Mouse (Mus musculus): ENCODE measurements around the gene Nuak2. TPM values are rescaled to one million over a fixed set of nuclear protein-coding genes. Genes with fewer than 3 reads are reported as not detected.
"Not testable (repeated sequence)": the region's sequence is repeated elsewhere in the genome, so short reads cannot be mapped to it uniquely, and the experiment has no call there.

Nuak2 gene
- polyA plus RNA-seq, 1 experiment = 55.4 TPM

DNA sequence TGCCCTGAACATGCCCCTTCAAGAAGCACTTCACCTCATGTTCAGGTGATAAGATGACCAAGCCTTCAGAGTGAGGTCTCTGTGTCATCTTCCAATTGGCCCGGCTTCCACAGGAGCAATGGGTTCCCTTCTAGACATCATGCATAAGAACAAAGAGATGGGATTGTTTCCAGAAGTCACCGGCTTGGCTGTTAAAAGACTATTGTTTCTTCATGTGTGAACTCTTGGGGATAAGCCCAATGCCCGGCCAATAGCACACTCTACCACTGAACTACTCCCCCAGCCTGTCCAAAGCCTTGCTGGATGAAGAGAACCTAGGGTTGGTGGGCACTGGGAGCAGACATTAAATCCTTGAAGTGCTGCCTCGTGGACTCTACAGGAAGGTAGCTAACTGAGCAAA is 29.6 kb downstream of the Nuak2 start:
- WGBS = 90% methylated on average over 4 of the region's 4 CpGs
- DNase-seq (ENCODE audit: low read depth, low spot score) = no peak

DNA sequence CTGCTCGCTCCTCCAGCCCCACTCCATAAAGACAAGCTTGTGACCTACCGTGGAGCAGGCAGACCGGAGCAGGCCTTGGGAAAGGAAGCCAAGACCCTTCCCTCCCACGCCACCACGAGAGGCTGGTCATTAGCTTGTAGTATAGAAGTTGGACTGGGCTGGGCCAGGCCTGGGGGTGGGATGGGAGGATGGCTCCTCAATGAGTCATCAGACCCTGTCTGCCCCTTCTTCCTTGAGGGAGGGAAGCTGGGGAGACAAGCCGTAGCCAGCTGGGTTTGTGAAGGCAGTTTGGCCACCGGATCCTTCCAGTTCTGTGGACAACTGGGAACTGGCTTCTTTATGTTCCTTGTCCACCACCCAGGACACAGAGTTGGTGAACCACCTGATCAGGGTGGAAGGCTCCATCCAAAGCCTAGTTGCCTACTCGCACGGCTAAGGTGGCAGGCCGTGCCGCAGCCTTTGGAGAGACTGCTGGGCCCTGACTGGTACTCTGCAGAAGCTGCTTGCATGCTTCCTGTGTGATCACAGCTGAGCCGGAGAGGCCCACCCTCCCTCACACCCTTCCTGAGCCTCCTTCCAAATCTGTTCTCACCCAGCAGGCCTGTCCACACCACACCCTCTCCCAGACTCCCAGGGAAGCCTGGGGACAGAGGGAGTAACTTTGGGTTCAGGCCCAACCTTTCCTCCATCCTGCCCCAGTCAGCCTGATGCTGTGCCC is 30.4 kb downstream of the Nuak2 start:
- no peak for DNase-seq (ENCODE audit: low read depth, low spot score)
- 69% methylated on average over 12 of the region's 12 CpGs for WGBS

DNA sequence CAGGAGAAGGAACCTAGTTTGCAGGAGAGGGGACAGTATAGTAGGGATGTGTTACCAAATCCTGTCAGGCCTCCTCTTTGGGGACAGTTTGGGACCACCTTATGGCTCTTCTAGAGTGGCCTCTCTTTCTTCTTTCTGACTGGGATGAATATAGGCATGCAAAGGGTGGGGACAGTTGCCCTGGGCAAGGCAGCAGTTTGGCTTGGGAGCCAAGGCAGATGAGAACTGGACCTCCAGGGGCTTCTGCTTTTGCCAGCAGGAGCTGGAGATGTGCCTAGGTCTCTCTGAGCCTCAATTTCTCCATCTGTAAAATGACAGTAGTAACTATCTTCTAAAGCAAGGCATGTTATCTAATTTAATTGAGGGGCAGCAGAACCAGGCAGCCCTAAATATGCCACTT is 31.0 kb downstream of the Nuak2 start:
- no peak for DNase-seq (ENCODE audit: low read depth, low spot score)

DNA sequence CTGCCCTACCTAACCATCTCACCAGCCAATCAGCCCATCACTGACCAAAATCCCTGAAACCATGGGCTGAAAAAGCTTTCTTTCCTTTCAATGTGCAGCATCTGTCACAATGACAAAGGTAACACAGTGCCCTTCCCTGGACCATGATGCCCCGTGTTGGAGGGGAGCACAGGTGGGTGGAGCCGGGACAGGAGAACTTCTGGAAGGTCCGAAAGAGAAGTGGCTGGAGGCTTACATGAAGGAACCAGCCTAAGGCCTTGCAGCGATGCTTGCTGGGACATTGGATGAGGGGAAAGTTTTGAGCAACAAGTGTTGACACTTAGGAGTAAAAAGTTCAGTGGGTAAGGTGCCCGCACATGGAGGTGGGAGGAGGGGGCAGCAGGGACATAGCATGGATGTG is 32.5 kb downstream of the Nuak2 start:
- DNase-seq (ENCODE audit: low read depth, low spot score) = no peak
- WGBS = 82% methylated on average over 5 of the region's 5 CpGs

DNA sequence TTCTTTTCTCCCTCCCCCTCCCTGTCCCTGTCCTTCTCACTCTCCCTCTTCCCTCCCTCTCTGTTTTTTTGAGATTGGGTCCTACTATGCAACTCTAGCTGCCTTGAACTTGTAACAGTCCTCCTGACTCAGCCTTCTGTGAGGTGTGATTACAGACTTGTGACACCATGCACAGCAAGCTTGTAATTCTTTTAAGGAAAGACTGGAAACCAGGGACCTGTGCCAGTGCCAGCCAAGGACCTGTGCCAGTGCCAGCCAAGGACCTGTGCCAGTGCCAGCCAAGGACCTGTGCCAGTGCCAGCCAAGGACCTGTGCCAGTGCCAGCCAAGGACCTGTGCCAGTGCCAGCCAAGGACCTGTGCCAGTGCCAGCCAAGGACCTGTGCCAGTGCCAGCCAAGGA is 33.1 kb downstream of the Nuak2 start:
- not testable (repeated sequence) for DNase-seq (ENCODE audit: low read depth, low spot score)

DNA sequence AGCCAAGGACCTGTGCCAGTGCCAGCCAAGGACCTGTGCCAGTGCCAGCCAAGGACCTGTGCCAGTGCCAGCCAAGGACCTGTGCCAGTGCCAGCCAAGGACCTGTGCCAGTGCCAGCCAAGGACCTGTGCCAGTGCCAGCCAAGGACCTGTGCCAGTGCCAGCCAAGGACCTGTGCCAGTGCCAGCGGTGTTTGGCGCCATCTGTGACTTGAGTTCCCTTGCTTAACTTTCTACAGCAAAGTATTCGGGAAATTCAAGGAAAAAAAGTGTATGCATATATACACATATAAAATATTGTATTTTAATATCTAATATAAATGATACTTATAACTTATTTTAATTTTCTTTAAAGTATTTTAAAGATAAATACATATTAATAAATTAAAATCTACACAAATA is 33.7 kb downstream of the Nuak2 start:
- WGBS = 84% methylated on average over 3 of the region's 3 CpGs
- not testable (repeated sequence) for DNase-seq (ENCODE audit: low read depth, low spot score)

DNA sequence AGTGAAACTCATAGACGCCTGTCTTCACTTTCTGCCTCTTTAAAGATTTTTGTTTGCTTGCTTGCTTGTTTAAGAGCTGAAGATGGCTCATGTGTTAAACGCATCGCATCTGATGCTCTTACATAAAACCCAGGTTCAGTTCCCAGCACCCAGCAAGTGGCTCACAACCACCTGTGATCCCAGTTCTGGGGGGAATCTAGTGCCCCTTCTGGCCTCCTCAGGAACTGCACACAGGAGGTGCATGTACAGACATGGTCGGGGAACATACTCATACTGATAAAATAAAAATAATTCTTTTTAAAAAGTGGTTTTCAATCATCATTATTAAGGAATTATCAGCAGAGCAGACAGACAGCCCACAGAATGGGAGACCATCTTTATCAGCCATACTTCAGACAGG is 35.1 kb downstream of the Nuak2 start:
- no peak for DNase-seq (ENCODE audit: low read depth, low spot score)
- 97% methylated on average over 4 of the region's 4 CpGs for WGBS

DNA sequence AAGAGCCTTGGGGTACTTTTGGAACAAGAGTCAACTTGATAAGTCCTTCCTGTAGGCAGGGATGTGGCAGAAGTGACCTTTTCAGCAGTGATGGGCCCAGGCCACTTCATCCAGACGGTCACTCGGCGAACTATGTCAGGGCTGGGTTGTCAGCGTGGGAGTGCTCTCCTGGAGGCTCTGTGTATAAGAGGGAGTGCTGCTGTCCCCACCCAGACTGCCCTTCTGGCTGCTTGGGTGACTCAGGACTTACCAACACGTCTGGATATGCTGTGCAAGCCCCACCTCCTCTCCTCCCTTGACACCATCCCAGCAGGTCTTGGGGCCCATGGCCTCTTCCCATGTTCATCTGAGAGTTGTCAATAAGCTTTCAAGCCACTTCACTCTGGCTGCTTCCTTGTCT is 37.5 kb downstream of the Nuak2 start:
- 35% methylated on average over 5 of the region's 5 CpGs for WGBS
- no peak for DNase-seq (ENCODE audit: low read depth, low spot score)

DNA sequence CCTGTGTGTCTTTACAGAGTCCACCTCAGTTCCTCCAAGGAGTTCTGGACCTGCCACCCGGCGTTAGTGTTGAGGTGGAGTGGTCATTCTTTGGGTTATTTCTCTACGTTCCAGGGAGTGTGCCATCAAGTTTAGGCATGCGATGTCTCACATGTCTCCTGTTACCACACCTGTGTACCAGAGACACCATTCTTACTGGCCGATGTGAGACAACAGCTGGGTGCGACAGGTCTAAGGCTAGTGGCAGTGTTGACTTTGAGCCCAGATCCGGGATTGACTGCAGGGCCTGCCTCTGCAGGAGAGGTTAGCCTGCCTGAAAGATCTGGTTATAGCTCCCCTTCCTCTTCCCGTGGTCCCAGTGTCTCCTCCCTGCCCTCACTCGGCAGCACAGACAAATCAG is 38.3 kb downstream of the Nuak2 start:
- 73% methylated on average over 9 of the region's 9 CpGs for WGBS
- no peak for DNase-seq (ENCODE audit: low read depth, low spot score)

DNA sequence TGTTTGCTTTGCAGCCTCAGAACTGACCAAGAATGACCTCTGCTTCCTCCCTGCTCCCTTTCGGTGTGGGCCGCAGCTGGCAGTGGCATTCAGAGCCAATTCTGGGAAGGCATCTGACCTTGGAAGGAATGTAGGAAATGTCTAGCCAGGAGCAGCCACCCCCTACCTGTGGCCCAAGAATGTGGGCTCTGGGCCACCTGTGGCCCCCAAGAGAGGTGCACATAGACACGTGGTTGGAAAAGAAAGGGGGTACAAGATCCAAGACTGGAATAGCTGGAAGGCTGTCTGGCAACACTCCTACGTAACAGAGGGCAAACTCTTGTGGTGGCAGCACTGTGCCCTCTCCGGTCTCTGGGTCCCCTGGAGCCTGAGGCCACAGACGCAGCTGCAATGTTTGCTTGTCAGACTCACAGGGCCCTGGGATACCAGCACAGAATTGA is 39.3 kb downstream of the Nuak2 start:
- WGBS = 84% methylated on average over 6 of the region's 6 CpGs
- DNase-seq (ENCODE audit: low read depth, low spot score) = no peak

DNA sequence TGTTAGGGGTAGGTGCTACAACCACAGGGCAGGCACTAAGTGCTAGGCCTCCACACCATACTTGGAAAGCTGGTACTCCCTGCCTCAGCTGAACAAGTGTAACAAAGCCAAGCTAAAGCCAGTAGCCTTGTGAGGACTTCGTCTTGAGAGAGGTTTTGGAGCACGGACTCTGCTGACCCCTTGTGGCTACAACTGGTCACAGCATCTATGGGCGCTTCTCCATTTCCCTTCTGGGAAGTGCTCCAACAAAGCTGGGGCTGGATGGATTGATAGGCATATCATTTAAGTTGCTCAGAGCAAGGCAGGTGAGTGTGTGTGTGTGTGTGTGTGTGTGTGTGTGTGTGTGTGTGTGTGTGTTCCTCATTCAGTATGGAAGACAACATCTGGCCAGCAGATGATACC is 39.9 kb downstream of the Nuak2 start:
- peak; percentile 73 for DNase-seq (ENCODE audit: low read depth, low spot score)
- WGBS = 0% methylated on average over 3 of the region's 3 CpGs

DNA sequence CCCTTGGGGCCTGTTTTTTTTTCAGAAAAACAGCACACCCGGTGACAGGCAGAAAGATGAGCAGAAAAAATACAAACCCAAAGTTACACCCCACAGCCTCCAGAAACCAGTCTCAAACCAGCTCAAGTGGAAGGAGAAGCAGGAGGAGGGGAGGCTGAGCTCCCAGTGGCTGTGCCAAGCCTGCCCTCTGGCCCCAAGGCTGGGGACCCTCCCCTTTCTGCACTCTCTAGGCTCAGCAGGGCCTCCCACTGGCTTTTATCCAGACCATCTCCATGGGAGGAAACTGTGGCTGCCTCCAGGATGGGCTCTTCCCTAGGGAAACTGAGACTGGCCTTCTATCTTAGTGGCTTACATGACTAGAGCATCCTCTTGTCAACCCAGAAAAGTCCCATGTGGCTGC is 40.9 kb downstream of the Nuak2 start:
- 68% methylated on average over 1 of the region's 1 CpGs for WGBS
- no peak for DNase-seq (ENCODE audit: low read depth, low spot score)

DNA sequence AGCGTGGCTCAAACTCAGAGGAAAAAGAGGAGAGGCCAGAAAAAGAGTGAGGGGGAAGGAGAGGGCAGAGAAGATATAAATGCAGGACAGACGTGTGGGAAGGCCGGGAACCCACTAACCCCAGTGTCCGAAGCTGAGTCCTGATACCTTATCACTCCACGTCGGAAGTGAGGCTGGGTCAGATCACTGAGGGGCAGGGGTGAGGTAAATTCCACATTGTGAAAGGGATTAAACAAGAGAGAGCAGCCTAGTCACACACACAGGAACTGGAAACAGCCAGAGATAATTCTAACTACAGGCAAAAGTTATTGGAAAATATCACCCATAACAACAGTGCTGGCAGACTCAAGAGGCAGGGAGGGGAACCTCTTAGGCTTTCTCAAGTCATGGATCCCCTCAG is 46.0 kb downstream of the Nuak2 start:
- no peak for DNase-seq (ENCODE audit: low read depth, low spot score)
- 76% methylated on average over 6 of the region's 6 CpGs for WGBS

DNA sequence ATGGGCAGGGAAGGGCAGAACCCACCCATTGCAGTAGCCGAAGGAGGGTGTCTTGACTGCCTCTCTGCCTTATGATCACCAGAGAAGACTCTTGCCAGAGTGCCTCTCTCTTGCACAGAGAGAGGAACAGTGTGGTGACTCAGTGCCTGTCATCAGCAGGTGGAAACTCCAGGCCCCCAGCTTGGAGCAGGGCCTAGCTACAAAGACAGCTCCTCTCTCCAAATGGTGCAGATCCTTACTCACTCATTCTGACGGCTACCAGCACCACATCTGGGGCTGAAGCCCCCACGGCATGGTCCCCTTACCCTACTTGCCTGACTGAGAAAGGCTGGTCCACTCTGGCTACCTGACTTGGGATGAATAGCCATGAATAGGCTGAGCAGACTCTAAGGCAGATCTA is 48.5 kb downstream of the Nuak2 start:
- no peak for DNase-seq (ENCODE audit: low read depth, low spot score)
- WGBS = 75% methylated on average over 3 of the region's 3 CpGs

DNA sequence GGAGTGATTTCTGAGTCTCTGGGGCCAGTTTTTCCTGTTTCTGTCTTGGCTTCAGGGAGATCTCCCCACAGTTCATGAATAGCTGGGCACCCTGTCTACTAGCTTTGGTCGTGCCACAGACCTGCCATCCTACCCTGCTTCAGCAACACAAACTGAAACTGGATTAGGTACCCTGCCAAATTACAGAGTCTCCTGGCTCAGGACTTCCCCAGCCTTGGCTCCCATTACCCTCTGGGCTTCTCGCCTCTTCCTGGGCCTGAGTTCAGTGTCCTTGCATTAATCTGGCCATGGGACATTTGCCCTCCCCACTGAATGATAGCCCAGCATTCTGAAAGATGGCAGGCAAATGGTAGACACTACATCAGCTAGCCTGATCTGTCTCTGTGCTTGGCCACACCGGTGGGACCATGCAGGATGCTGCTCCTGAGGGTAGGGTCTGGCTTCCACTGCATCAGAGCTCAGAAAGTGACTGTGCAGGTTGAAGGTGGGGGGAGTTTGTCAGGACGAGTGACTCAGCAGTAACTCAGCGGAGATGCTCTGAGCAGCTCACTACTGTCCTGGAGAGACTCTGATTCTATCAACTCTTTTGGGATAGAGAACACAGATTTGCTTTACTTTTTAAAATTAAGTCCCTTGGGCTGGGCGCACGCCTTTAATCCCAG is 49.1 kb downstream of the Nuak2 start:
- no peak for DNase-seq (ENCODE audit: low read depth, low spot score)

DNA sequence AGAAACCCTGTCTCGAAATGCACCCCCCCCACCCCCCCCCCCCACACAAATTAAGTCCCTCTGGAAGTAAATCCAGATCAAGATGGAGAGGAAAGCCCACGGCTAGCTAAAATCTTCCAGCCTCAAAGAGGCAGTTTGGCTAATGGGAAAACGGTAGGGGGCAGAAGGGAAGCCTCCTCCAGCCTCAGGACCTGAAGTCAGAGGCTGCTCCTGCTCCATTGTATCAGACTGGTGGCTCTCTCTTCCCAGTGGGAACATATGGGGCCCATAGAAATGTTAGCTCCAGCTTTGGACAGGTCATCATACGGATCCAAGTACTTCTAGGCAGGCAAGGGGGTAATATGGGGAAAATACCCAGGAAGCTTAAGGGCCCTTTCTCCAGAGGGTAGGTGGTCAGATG is 49.7 kb downstream of the Nuak2 start:
- no peak for DNase-seq (ENCODE audit: low read depth, low spot score)
- WGBS = 63% methylated on average over 4 of the region's 4 CpGs

More for the DNA sequence above, 49.1 kb downstream of the Nuak2 start:
- 72% methylated on average over 7 of the region's 7 CpGs for WGBS

DNA sequence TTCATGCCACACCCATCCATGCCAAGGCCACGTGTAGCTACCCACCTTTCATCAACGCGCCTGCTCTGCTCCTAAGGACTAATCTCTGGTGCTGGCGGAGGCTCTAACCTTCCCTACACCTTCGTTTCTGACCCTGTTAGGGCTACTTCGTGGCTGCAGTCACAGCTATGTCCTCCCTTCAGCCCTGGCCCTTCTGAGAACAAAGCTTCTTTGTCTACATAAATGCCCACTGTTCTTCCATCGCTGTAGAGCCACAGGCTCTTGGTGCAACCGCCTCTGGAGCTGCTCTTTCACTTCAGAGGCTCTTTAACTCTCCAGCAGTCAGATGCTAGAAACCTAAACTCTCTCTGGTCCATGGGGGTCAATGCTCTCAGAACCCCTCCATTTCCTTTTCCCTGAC is 50.3 kb downstream of the Nuak2 start:
- no peak for DNase-seq (ENCODE audit: low read depth, low spot score)
- 59% methylated on average over 8 of the region's 8 CpGs for WGBS

DNA sequence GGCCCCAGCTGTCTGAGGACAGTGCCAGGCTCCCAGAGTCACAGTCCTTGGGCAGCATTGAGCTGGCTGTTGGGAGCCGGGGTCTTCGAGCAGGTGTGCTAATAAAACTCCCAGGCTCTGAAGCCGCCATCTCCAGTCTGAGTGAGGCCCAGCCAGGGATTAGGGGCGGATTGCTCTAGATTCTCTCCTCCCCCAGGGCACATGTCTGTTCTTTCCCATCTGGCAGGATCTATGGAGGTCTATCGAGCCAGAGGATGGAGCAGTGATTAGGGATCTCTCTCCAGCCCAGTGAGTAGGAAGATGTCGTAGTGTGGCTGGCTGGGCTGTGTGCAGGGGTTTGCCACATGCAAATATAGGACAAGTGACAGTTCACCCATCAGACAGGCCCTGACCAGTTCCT is 51.0 kb downstream of the Nuak2 start:
- 76% methylated on average over 6 of the region's 6 CpGs for WGBS
- DNase-seq (ENCODE audit: low read depth, low spot score) = no peak

DNA sequence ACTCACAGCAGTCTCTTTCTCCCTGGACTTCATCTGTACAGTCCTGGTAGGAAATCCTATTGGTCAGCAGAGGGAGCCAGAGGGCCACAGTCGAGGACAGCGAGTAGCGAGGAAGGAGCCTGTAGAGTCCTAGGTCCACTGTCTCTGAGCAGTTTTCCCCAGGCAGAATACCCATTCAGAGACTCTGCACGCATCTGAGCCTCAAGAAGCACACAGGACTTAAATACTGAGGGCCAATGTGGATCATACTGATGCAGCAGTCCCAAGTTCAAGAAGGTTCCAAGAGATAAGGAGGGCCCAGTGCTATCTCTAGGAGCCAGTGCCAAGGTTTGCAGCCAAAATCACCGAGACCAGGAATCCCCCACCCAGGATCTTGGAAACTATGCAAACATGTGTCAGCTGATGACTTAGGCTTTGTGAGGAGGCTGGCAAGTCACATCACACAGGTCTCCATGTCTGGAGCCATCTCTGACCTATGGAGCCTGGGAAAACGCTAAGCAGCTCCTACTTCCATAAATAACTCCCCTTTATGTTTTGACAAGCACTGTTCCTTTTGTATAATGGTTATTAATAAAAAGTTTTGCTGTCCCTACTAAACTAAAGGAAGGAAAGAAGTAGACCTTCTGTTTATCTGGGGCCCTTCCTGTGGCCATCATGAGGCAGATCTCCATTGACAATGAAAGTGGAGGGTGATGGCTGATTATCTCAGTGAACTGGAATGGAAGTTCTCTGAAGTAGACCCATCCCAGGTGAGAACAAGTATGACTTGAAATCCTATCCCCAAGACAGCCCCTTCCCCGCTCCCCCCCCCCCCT is 52.0 kb downstream of the Nuak2 start:
- DNase-seq (ENCODE audit: low read depth, low spot score) = peak; percentile 67
- WGBS = 22% methylated on average over 7 of the region's 7 CpGs

DNA sequence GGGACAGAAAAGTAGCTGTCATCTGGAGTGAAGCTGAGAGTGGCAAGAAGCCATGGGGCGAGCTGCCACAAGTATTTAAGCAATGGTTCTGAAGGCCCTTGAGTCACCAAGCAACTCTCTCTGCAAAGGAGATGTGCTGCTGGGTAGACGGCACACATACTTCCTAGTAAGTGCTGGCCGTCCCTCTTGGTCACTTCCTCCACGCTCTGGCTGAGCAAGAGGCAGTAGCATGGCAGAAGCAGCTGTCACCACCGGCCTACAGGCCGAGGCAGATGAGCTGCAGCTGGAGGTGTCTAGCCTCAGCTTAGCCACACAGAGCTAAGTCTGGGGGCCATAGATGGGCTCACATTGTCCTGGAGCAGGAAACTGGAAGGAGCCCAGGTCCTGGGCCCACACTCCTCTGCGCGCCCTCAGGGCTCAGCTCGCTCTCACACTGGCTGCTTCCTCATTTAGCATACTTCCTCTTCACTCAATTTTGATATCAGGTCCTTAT is 54.8 kb downstream of the Nuak2 start:
- DNase-seq (ENCODE audit: low read depth, low spot score) = no peak
- 69% methylated on average over 9 of the region's 9 CpGs for WGBS

Data from large intestine, adult 2 months (tissue).